8 mouse cellular contexts compared by ENCODE assay signal in the genomic region with DNA sequence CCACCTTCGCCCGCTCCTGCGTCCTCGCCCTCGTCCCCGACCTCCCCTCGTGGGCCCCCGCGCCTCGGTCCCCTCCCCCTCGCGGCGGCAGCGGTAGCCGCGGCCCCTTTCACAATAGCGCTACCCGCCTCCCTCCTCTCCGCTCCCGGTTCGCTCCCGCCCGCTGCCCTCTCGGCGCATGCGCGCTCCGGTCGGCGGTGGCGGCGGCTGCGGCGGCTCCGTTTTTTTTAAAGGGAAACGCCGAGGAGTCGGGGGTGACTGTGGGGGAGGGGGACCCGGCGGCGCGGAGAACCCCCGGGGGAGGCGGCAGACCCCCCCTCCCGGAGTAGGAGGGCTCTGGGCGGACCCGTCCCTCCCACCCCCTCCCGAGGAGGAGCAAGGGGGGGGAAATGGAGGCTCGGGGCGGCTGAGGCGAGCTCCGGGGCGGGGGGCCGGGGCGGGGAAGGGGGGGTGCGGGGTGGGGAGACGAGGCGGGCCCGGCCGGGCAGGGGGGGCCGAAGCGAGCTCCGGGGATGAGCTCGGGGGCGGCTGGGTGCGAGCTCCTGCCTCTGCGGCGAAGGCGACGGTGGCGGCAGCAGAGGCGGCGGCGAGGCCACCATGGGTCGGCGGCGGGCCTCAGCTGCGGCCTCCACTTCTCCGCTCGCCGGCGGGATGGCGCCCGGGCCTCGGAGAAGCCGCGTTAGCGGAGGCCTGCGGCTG. TPM values are rescaled to one million over a fixed set of nuclear protein-coding genes. Genes with fewer than 3 reads are reported as not detected.
DNase-seq lines count a peak whose midpoint lies in the region; ATAC-seq and TF ChIP-seq lines count a peak whose summit lies in the region.

A gene (plus strand): TSS at position 502 of the 699 bp plus-strand sequence.

- peak within 1 kb of the TSS; percentile 100 for H3K9ac ChIP-seq in forebrain, embryonic 13.5 days
- peak within 1 kb of the TSS; percentile 100 for H3K9ac ChIP-seq in heart, embryonic 16.5 days (ENCODE audit: low read length)
- peak within 1 kb of the TSS; percentile 99 for H3K9ac ChIP-seq in liver, postnatal 0 days (replicated peaks)
- H3K9ac ChIP-seq in neural tube, embryonic 13.5 days, result peak within 1 kb of the TSS; percentile 100

- no peak for TF ChIP-seq EP300 in liver, postnatal 0 days (IDR thresholded peaks at IDR 0.05; ENCODE audit: low read depth)

- ATAC-seq in forebrain, embryonic 13.5 days, result peak; percentile 64
- ATAC-seq in heart, embryonic 16.5 days (replicated peaks; ENCODE audit: extremely low read depth, insufficient read depth, low FRiP score), result peak; percentile 71
- peak; percentile 77 for ATAC-seq in liver, postnatal 0 days
- peak; percentile 59 for ATAC-seq in neural tube, embryonic 13.5 days (ENCODE audit: low read depth)

- WGBS in forebrain, embryonic 13.5 days, result 1% methylated on average over 56 of the region's 89 CpGs
- under 1% methylated on average over 64 of the region's 89 CpGs for whole genome bisulfite sequencing in heart, embryonic 16.5 days
- under 1% methylated on average over 57 of the region's 89 CpGs for WGBS in liver, postnatal 0 days (ENCODE audit: insufficient replicate concordance)
- under 1% methylated on average over 64 of the region's 89 CpGs for WGBS in neural tube, embryonic 13.5 days

- peak within 1 kb of the TSS; percentile 96 for H3K27ac ChIP-seq in brown adipose tissue, adult 24 weeks (replicated peaks; ENCODE audit: low read depth, low read length)
- peak within 1 kb of the TSS; percentile 100 for H3K27ac ChIP-seq in forebrain, embryonic 13.5 days
- H3K27ac ChIP-seq in heart, embryonic 16.5 days (ENCODE audit: low read length), result peak within 1 kb of the TSS; percentile 100
- H3K27ac ChIP-seq in liver, postnatal 0 days (ENCODE audit: low read depth), result peak within 1 kb of the TSS; percentile 99
- H3K27ac ChIP-seq in neural tube, embryonic 13.5 days (replicated peaks), result peak within 1 kb of the TSS; percentile 100

- H3K4me3 ChIP-seq in brown adipose tissue, adult 24 weeks (ENCODE audit: insufficient read depth, low read depth, low read length), result peak within 1 kb of the TSS; percentile 88
- H3K4me3 ChIP-seq in forebrain, embryonic 13.5 days, result peak within 1 kb of the TSS; percentile 100
- H3K4me3 ChIP-seq in heart, embryonic 16.5 days (ENCODE audit: low read length), result peak within 1 kb of the TSS; percentile 100
- H3K4me3 ChIP-seq in liver, postnatal 0 days (ENCODE audit: low read depth, low read length), result peak within 1 kb of the TSS; percentile 99
- H3K4me3 ChIP-seq in neural tube, embryonic 13.5 days, result peak within 1 kb of the TSS; percentile 100

- peak; percentile 22 for TF ChIP-seq CTCF in liver, postnatal 0 days (IDR thresholded peaks at IDR 0.05; ENCODE audit: low read depth)

- H3K4me1 ChIP-seq in brown adipose tissue, adult 24 weeks (ENCODE audit: control insufficient read depth, insufficient read depth, insufficient read length, low read length), result peaks cover 12% of the 10 kb centered on the region
- peaks cover 46% of the 10 kb centered on the region for H3K4me1 ChIP-seq in forebrain, embryonic 13.5 days
- H3K4me1 ChIP-seq in heart, embryonic 16.5 days (ENCODE audit: control insufficient read depth, insufficient read depth, low read length), result peaks cover 22% of the 10 kb centered on the region
- H3K4me1 ChIP-seq in liver, postnatal 0 days (ENCODE audit: insufficient read depth), result peaks cover 24% of the 10 kb centered on the region
- H3K4me1 ChIP-seq in neural tube, embryonic 13.5 days (replicated peaks), result peaks cover 43% of the 10 kb centered on the region

- peak; percentile 61 to 73 for DNase-seq in CD8-positive naive resting alpha-beta T cell, adult 2 months (ENCODE audit: low read depth in 2 of 2, low spot score in 2 of 2)
- peak; percentile 84 to 95 for DNase-seq in kidney, postnatal 25 days
- peak; percentile 91 for DNase-seq in liver, postnatal 0 days
- DNase-seq in testis, postnatal 10 days (ENCODE audit: low spot score), result peak; percentile 92

- H3K36me3 ChIP-seq in forebrain, embryonic 13.5 days (ENCODE audit: poor library complexity, severe bottlenecking), result peaks cover 18% of the 10 kb centered on the region
- peaks cover 11% of the 10 kb centered on the region for H3K36me3 ChIP-seq in heart, embryonic 16.5 days (ENCODE audit: control insufficient read depth, insufficient read depth)
- peaks cover 15% of the 10 kb centered on the region for H3K36me3 ChIP-seq in liver, postnatal 0 days (replicated peaks; ENCODE audit: insufficient read depth, low read length)
- H3K36me3 ChIP-seq in neural tube, embryonic 13.5 days, result peaks cover 16% of the 10 kb centered on the region

- no peaks in the 10 kb centered on the region for H3K9me3 ChIP-seq in forebrain, embryonic 13.5 days (replicated peaks)
- no peaks in the 10 kb centered on the region for H3K9me3 ChIP-seq in heart, embryonic 16.5 days (replicated peaks; ENCODE audit: control insufficient read depth, low read length)
- H3K9me3 ChIP-seq in liver, postnatal 0 days (ENCODE audit: low read length), result no peaks in the 10 kb centered on the region
- H3K9me3 ChIP-seq in neural tube, embryonic 13.5 days, result no peaks in the 10 kb centered on the region

- no peaks in the 10 kb centered on the region for H3K27me3 ChIP-seq in forebrain, embryonic 13.5 days
- H3K27me3 ChIP-seq in heart, embryonic 16.5 days (ENCODE audit: control insufficient read depth, insufficient read depth, low read length), result no peaks in the 10 kb centered on the region
- no peaks in the 10 kb centered on the region for H3K27me3 ChIP-seq in liver, postnatal 0 days (ENCODE audit: insufficient read depth, low read length)
- H3K27me3 ChIP-seq in neural tube, embryonic 13.5 days, result no peaks in the 10 kb centered on the region

- peak within 1 kb of the TSS; percentile 88 for H3K4me2 ChIP-seq in forebrain, embryonic 13.5 days
- peak within 1 kb of the TSS; percentile 81 for H3K4me2 ChIP-seq in heart, embryonic 16.5 days (ENCODE audit: low read depth, low read length)
- H3K4me2 ChIP-seq in liver, postnatal 0 days (ENCODE audit: low read depth, low read length), result peak within 1 kb of the TSS; percentile 96
- peak within 1 kb of the TSS; percentile 100 for H3K4me2 ChIP-seq in neural tube, embryonic 13.5 days

RNA-seq across cellular contexts. Expression of the gene that starts here (rescaled TPM):
- 36.3 and 40.8 TPM in 2 replicates for polyA plus RNA-seq in brown adipose tissue, adult 24 weeks (2012; ENCODE audit: insufficient read depth, insufficient read length, missing spikeins)
- 31.3 and 32.9 TPM in 2 replicates for polyA plus RNA-seq in forebrain, embryonic 13.5 days (2015; fragmentation: Nextera tagmentation; extraction: Ambion mirVana)
- 15.2 and 15.5 TPM in 2 replicates for polyA plus RNA-seq in heart, embryonic 16.5 days (2015; fragmentation: Nextera tagmentation; extraction: Ambion mirVana)
- 5.4 and 6.5 TPM in 2 replicates for polyA plus RNA-seq in liver, postnatal 0 days (2015; fragmentation: Nextera tagmentation; extraction: Ambion mirVana)
- 31.5 and 33.2 TPM in 2 replicates for polyA plus RNA-seq in neural tube, embryonic 13.5 days (2015; fragmentation: Nextera tagmentation; extraction: Ambion mirVana)

Comparison
In these comparisons a context has a peak if more than half of its experiments do, and no peak if none do; other contexts are left out.
1. Peak in every context shown above with its lines: DNase-seq, ATAC-seq, H3K4me3 ChIP-seq and H3K27ac ChIP-seq.